Mouse (Mus musculus): ENCODE results near the gene 1700129C05Rik.

DNA sequence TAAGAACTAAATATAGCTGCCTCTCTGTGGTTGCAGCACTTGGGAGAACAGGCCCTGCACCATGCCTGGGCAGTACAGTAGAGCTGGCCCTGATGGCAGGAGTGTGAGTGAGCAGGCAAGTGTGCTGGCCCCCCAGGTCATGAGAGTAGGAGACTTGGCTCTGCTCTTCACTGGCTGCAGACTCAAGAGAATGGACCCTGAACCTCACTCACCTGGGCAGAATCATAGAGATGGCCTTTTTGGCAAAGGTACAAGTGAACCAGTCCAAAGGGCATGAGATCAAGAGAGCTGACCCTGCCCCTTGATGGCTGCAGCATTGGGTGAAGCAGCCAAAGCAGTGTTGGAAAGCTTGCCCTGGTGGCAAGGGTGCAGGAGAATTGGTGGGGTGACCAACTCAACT, 49.1 kb downstream of the 1700129C05Rik start:
- TF ChIP-seq CTCF (IDR thresholded peaks at IDR 0.05; ENCODE audit: low read depth) (no peak), EP300 (IDR thresholded peaks at IDR 0.05; ENCODE audit: low read depth) (no peak)

Data from heart, postnatal 0 days (tissue).